Mouse (Mus musculus) telencephalon, adult 2 months (tissue): ENCODE data around the gene Prr5.
"Not testable (repeated sequence)": the region's sequence is repeated elsewhere in the genome, so short reads cannot be mapped to it uniquely, and the experiment has no call there.

ENCODE experiments used
- DNase-seq: peaks from one replicate; pipeline ENCODE4 v3.0.0-alpha.2; 2011; ENCODE audit warnings: low read depth, low spot score

The Prr5 gene

DNA sequence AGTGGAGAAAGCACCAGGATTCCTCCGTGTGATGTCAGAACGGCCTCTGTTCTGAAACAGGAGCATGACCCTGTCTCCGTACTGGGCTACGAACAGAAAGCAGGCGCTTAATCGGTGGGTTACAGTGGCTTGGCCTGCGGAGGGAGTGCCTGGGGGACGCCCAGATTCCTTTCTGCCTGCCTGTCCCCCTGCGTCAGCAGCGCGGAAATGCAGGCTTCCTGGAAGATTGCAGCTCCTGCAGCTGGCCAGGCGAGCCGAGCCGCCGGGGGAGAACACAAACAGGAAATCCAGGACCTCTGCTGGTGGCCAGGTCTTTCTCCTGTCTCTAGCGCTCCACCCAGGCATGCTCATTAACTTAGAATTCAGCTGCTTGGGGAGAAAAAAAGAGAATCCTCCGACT lies 45.3 kb downstream of the Prr5 start:
- no peak for DNase-seq

DNA sequence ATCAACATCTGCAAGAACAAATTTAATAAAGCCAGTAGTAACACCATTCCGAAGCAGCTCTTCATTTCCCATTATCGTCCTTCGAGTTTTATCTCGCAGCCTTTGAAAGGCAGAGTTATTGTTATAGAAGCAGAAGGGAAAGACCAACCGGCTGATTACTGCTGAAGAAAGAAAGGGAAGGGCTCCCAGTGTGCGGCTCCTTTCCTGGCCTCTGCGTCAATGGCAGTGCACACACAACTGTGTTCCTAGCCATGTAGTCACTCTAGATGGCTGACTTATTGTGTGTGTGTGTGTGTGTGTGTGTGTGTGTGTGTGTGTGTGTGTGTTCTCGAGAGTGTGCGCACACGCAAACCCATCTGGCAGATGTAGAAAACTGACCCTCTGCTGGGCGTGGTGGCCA lies 45.7 kb downstream of the Prr5 start:
- DNase-seq, result no peak

DNA sequence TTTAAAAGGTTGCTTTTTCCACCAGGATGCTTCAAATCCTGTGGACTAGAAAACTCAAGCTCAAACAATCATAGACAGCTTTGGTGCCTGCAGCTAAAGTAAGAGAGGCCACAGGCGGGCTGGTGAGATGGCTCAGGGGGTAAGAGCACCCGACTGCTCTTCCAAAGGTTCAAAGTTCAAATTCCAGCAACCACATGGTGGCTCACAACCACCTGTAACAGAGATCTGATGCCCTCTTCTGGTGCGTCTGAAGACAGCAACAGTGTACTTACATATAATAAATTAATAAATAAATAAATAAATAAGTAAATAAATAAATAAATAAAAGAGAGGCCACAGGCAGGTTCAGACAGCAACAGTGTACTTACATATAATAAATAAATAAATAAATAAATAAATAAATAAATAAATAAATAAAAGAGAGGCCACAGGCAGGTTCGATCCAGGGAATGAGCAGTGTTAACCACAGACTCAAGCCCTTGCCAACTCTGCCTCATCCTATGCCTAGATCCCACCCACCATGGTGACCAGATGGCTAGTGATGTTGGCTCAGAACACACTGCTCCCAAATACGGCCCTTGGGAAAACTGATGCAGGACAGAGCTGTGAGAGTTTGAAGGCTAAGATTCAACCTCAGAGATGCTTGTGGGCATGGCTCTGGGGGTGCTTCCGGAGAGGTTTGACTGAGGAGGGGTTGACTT lies 48.3 kb downstream of the Prr5 start:
- not testable (repeated sequence) for DNase-seq

DNA sequence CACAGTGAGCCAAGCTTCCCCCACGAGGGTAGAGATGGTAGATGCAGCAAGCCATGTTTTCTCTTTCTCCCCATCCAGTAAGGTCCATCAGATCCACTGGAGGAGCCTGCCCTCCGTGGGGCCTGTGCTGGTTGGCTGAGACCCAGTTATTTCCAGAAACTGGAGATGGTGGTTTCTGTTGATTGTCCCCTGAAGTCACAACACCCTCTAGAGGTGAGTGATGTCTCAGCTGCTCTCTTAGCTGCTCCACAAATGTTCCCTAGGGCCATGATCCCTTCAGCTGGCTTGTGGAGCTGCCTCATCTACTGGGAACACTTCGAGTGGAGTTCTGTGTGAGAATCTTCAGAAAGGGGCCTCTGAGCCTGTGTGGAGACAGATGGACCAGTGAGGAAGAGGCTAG lies 49.4 kb downstream of the Prr5 start:
- DNase-seq, result no peak

DNA sequence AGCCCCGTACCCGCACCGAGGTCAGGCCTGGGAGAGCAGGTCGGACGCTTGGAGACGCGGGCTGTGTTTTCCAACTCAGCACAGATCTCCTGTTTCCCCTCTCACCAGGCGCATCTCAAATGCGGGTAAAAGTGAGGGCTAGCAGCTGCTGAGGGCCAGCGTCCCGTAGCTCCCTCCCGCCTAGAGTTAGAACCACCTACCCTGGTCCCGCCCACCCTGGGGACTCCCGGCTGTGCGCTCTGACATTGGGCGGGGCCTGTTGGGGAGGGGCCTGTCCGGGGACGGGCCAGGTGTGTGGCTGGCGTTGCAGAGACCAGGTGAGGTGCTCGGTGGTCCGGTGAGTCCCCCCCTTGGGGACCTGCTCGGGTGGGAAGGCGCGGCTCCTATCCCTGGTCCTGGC lies 50.4 kb downstream of the Prr5 start, which contains the start of gene Arhgap8:
Arhgap8 (plus strand) TSS at position 262 of the 400 bp plus-strand sequence.
- no peak for DNase-seq

DNA sequence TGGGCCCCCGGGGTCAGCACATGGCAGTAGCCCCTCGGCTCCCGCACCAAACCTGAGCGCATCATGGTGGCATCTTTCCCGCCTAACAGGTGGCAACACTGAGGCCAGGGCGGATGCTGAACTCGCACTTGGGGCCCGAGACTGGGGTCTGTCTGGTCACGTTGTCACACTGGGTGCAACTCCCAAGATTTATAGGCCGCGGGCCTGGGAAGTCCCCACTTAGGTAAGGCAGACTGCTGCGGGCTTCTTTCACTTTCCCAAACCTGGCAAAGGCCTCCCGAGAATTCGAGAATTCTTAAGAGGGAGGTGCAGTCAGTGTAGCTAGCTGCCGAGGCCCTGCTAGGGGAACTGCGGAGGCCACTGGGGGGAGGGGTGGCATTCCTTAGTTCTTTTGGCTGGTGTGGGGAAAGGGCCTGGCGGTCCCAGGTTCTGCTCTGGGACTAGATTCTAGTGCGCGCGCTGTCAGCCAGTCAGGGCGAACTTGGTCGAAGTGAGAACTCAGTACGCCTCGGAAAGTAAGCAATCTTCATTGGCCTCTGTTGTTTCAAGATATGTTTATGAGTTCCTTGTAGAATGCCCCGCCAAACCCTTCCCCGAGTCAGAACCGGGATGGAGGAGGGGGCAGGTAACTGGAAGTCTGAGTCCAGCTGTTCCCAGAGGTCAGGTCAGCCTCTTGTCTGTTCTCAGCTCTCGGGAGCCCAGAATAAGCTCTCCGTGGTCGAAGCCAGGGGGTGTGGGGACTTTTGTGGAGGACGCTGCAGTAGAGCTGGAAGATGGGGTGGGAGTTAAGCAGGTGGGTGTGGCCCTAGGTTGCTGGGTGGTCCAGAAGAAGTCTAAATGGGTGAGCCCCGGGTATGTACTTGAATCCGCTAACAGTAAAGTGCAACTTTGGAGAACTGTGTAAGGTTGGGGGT lies 51.1 kb downstream of the Prr5 start:
- no peak for DNase-seq

DNA sequence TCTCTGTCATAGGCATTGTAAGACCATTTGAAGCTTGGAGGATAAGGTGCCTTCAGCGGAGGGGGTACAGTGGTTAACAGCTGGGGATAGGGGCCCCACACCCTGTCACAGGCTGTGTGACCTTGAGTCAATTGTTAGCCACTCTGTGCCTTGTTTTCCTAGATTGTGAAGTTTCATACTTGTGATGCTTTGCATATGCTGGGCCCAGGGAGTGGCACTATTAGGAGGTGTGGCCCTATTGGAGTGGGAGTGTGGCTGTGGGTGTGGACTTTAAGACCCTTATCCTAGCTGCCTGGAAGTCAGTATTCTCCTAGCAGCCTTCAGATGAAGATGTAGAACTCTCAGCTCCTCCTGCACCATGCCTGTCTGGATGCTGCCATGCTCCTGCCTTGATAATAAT lies 54.2 kb downstream of the Prr5 start:
- not testable (repeated sequence) for DNase-seq

DNA sequence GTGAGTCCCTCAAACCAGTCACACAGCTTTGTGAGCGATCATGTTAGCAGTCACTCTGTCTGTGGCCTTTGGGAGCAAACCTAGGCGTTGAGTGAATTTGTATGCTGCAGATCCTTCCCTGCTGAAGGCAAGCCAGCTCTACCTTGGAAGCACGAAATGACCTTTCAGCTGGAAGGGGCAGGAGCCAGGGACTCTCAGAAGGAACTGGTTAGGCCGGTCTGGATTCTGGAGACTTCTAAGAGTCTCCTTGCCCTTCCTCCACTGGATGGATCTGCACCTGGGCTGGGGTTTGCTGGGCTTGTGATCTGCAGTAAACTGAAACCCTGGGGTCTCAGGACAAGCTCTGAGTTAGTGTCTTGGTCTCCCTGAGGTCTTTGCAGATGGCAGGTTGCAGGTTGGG lies 54.8 kb downstream of the Prr5 start:
- no peak for DNase-seq

DNA sequence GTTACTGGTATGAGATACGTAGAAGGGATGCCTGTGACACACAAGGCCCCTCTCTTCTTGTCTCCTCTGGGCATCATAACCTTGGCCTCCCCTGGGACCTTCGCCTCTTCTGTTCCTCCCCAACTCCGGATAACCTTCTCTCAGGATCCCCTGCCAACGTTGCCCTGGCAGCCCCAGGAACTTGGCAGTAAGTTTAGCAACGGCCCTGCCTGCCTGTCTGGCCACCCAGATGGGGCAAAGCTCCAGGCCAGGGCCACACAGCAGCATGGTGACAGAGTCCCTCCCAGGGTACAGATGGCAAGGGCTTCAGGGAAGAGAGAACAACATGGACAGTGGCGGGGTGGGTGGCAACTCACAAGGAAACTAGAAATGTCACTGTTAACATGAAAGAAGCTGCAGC lies 60.3 kb downstream of the Prr5 start:
- DNase-seq, result no peak

DNA sequence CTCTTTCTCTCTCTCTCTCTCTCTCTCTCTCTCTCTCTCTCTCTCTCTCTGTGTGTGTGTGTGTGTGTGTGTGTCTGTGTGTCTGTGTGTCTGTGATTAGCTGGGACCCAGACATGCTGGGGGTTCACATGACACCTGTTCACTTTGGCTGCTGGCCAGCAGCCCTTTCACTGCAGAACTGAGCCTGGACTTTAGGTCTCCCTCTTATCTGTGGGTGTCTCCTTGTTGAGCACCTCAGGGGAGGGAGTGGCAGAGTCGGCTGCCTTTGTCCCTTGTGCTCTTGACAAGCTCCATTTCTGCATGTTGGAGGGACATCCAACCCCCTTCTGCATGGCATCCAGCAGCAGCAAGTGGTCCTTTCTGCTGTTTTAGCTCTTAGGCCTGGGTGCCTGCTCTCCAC lies 61.5 kb downstream of the Prr5 start:
- DNase-seq, result no peak

DNA sequence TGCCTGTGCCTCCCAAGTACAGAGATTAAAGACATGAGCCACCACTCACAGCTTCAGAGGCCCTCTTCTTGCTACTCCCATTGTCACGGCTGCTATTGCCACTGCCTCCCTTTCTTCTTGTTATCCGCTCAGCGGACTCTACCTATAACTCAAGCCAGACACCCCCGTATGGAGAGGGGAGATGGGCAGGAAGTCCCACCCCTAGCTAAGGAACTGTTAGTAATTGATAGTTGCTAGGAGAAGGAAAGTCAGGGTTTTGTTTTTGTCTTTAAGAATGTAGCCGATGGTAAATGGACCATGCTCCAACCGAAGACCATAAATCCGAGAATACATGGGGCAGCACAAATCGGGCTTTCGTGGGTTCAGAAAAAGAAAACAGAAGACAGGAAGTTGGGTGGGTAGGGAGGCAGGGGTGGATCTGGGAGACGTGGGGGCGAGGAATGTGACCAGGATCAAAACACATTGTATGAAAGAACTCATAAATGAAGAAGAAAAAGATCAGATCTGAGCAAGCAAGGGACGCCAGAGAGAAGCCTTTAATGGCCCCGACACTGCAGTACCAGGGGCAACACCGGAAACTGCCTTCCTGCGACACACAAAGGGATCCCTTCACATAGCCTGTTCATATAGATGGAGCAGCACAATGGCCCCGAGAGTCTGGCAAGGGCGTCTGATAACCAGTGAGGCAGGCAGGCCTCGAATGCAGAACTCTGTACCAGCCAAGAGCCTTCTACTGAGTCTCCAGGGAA lies 62.4 kb downstream of the Prr5 start:
- DNase-seq, result no peak

DNA sequence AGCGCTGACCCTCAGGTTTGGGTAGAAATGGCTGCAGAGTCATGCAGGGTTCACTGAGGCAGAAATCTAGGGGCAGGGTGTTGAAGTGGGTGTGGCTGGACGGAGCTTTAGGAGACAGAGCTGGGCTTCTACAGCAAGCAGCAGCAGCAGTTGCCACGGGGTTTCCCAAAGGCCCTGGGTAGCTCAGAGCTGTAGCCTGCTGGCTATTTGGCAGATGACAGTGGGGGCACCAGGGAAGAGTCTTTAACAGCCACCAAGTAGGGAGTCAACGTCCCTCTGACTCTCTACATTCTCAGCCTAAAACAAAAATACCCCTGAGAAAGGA lies 63.0 kb downstream of the Prr5 start:
- DNase-seq, result no peak

DNA sequence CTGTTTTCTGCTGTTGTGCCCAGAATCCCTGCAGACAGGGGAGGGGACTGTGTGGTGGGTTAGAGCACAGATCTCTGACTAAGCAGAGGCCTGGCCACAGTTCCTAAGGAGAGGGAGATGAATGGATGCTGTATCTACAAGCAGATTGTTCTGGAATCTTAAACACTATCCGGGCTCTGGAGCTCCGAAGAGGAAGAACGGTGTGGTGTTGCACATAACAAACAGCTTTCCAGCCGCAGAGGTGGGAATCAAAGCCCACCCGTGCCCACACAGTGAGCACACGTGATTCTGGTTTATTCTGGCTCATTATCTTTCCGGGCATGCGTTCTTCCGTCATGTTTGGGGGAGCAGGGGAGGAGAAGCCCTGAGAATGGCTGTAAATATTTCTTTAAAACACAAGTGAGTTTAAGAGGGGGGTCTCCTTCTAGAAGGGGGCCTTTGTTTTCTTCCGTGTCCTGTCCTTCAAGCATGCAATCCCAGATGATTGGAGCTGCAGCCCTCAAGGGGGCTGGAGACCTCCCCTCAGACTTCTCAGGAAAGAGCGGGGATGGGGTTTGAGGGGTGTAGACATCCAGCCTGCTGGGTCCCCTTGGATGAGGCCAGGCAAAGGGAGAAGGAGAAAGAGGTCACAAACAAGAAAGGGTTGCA lies 67.0 kb downstream of the Prr5 start:
- no peak for DNase-seq

DNA sequence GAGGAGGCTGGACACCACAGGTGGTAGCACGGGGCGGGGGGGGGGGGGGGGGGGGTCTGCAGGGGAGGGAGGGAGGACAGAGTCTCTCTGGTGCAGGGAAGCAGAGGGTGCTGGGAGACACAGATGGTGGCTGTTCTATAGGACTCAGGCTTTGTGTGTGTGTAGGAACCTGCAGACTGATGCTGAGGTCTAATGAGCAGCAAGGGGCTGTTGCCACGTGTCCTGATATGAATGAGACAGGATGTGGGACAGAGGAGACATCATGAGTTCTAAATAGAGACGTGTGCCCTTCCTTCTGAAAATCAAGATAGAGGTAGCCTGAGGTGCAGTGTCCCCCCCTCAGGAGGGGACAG lies 67.5 kb downstream of the Prr5 start:
- no peak for DNase-seq

DNA sequence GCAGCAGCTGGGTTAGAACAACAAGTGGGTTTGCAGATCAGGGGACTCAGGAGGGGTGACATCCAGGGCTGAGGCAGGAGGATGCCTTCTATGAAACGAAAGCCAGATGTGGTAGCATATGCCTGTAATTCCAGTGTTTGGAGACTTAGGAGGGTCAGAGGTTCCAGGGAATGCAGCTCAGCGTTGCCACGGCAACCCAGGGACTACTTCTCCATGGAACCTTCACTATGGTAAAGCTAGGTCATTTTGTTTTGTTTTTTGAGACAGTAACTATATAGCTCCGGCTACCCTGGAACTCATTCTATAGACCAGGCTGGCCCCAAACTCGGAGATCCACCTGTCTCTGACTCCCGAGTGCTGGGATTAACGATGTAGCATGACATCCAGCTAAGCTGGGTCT lies 68.8 kb downstream of the Prr5 start:
- DNase-seq, result no peak

DNA sequence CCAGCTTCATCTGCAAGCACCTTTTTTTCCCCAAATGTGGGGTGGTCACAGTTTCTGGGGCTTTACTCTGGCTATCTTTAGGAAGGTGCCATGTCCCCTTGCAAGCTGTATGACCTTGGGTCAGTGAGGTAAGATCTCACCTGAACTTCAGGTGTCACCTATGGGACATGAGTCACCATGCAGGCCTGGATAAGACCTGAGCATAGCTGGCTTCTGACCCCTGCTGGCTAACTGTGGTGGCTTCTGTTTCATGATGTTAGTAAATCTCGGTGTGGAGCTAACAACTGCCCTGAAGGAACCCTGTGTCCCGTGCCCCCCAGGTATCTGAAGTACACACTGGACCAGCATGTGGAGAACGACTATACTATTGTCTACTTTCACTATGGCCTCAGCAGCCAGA lies 72.2 kb downstream of the Prr5 start:
- DNase-seq, result no peak

DNA sequence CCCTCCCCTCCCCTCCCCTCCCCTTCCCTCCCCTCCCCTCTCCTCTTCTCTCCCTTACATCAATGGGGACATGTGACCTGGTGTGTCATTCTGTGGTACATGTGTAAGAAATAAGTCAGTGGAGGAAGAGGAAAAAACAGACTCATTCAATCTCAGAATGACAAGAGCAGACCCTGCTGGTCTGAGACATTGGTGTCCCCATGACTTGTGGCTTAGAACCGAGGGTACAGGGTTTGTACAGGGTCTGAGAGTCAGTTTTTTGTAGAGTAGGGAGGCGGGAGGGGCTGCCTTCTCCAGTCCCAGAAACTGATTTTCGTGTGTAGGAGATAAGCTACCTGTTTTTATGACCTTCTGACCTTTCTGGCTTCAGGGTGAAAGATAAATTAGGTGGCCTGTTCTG lies 73.9 kb downstream of the Prr5 start:
- DNase-seq, result no peak

DNA sequence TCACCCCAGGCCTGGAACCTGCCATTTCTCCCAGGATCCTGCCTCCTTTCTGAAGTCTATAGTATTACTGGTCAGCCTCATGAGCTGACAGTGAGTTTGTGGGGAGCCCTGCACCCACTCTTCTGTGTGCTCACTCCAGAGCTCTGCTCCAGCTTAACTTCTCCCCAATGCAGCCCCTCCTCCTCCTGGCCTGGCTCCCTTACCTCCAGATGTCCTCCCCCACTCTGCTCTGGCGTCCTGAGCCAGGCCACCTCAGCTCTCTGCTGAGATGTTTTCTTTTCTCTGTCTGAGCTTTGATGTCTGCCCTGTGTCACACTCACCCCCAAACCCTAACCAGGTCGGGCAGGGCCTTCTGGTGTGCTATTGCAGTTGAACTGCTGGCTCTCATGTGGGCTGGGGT lies 74.9 kb downstream of the Prr5 start:
- DNase-seq, result no peak

DNA sequence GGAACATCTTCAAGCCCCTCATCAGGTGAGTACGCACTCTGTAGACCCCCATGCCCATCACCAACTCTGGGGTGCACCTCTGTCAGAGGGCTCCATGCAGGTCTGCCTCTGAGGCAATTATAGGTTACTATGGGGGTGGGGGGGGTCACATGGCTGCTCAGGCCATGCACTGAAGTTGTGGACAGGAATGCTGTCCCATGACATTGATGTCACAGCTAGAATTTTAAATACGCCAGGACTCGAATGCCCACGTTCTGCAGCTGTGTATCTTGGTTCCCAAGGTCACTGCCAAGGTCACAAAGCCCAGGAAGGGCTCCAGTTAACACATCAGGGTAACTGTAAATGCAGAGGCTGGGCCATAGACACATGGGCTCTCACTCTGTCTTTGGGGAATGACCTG lies 76.4 kb downstream of the Prr5 start:
- DNase-seq, result no peak
